Mouse (Mus musculus) naive thymus-derived CD4-positive, alpha-beta T cell, adult 2 months (primary cell): ENCODE measurements around the gene Tmem202.

Experiments
- DNase-seq: peaks from one replicate; pipeline ENCODE4 v3.0.0-alpha.2; 2011; ENCODE audit warnings: low read depth

Tmem202 gene

GRCm38 (mm10) chr9:59533422-59533821 lies 6.2 kb downstream of the Tmem202 start:
- no peak for DNase-seq

- DNase-seq: no peak
These were observed 8.0 kb downstream of the Tmem202 start for GRCm38 (mm10) chr9:59531645-59532044.

DNA sequence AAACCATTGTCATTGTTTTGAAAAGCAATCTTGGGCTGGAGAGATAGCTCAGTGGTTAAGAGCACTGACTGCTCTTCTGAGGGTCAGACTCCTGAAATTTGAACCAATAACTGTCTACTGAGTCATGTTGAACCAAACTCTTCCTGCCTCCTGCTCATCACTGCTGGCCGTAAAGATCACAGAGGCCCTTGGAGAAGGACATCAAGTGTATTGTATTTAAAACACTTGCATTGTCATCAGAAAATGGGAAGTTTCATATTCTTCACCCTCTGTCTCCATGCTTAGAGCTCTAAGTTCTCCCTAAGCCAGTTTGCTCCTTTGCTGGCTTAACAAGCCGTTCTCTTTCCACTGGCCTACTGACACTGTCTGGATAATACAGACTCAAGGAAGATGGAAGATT lies 11.4 kb downstream of the Tmem202 start:
- DNase-seq: no peak

GRCm38 (mm10) chr9:59527580-59527979 lies 12.1 kb downstream of the Tmem202 start:
- DNase-seq: no peak

DNA sequence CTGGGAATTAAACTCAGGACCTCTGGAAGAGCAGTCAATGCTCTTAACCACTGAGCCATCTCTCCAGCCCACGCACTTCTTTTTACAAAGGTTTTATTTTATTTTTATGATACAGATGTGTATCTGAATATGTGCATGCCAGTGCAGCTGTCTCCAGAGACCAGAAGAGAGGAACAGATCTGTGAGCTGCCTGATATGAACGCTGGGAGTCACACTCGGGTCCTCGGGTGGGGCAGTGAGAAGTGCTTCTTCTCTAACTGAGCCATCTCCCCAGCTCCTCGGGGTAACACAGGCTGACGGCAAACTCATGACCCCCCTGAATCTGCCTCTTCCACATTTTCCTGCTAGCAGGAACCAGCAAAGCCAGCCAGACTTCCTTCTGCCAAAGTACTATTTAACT lies 12.9 kb downstream of the Tmem202 start:
- DNase-seq: no peak

- DNase-seq: no peak
These were observed 16.7 kb downstream of the Tmem202 start for GRCm38 (mm10) chr9:59522906-59523305.

- DNase-seq: no peak
These were observed 20.3 kb downstream of the Tmem202 start for GRCm38 (mm10) chr9:59519396-59519795.

DNA sequence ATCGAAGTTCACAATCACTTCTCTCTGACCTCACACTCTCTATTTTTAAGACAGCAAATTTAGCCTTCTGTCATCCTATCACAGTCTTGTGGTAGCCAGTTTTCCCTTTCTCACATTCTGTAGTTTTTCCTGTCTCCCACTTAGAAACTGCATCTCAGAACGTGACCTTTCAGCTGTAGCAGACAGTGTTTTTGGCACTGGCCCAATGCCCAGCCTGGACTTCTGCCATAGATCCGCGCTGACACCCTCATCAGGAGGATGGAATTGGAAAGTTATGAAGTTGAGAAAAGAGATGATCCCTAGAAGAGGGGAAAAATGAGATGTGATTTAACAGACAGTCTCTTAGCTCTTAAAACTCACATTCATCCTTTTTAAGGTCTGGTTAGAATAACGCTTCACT lies 20.7 kb downstream of the Tmem202 start:
- no peak for DNase-seq

GRCm38 (mm10) chr9:59517127-59517526 lies 22.5 kb downstream of the Tmem202 start:
- no peak for DNase-seq

- DNase-seq: no peak
These were observed 24.6 kb downstream of the Tmem202 start for GRCm38 (mm10) chr9:59515069-59515468.

- DNase-seq: no peak
These were observed 27.3 kb downstream of the Tmem202 start for GRCm38 (mm10) chr9:59512381-59512780.

DNA sequence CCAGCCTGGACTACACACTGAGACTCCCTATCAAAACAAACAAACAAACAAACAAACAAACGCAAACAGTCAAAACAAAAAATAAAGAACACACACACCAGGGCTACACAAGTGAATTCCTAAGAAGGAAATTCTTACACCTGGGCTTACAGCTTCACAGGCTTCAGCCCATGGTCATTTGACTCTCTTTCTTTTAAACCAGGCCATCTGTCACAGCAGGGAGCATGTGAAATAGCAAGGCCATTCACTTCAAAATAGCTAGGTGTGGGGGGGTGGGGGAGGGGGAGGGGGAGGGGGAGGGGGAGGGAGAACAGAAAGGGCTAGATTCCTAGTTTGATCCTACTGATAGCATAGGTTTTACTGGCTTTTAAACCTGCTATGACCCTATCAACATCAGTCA lies 31.5 kb downstream of the Tmem202 start:
- no peak for DNase-seq

DNA sequence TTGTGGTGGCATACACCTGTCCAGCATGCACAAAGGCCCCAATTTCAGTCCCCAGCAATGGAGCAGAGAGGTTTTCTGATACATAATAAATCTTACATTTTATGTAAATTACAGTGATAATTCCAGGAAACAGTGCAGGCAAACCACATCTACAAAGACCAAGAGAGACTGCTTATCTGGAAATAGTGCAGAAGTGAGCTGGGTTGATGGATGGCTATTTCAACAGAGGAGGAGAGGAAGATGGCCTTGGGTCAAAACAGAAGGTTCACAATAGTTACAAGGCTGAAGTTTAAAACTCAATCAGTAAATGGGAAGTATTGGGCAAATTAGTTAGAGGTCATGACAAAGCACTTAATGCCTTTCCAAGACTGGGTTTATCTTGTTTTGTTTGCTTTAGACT lies 52.3 kb downstream of the Tmem202 start:
- no peak for DNase-seq

DNA sequence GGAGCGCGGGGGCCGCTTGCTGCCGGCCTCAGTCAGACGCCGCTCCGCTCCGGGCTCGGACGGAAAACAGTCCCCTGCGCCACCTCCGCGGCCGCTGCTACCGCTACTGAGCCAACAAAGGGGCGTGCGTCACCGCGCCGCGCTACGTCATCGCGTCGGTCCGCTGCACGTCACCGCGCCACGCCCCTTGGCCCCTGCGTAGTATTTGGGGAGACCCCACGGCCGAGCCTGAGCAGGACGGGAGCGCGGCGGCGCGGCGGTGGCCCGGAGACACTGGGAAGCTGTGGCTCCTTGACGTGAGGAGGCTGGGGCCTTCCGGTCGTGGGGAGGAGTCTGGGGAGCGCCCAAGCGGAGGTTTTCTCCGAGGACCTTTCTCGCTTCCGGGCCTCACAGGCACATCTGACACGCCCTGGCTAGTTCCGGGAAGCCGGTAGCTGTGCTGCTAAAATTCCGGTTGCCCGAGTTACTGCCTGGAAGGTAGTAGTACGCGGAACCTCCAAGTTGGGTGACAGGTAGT lies 53.0 kb downstream of the Tmem202 start, which contains the start of gene Arih1:
Arih1 (minus strand) TSS at position 70 of the 517 bp plus-strand sequence.
- DNase-seq: peak; percentile 99

DNA sequence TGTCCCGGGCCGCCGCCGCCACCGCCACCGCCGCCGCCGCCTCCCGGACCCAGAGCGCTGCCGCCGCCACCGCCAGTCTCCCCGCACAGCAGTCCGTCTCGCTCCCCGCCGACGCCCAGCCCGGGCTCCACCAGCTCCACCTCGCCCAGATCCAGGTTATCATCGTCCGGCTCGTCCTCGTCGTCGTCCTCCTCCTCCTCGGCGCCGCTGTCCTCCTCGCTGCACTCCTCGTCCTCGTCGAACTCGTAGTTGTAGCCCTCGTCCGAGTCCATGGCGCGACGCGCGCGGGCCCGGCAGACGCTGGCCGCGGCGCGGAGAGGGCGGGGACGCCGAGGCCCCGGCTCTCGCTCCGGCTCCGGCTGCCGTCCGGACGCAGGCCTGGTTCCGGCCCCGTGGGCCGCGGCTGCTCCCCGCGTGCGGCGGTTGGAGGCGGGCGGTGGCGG lies 53.5 kb downstream of the Tmem202 start:
- no peak for DNase-seq

GRCm38 (mm10) chr9:59485511-59486075 lies 54.1 kb downstream of the Tmem202 start:
- DNase-seq: peak; percentile 73

DNA sequence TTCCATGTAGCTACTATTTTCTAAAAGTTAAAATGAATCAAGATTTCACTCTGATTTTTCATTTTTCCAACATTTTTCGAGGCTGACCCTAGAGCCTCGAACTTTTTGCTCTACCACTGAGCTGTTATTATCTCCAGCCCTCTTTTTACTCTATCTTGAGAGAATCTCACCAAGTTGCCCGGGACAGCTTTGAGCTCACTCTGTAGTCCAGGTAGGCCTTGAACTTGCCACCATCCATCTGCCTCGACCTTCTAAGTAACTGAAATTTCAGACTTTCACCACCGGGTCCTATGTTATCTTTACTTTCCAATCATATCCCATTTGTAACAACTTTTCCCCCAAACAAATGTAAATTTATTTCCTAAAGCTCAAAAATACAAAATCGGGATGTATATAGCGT lies 54.9 kb downstream of the Tmem202 start:
- DNase-seq: no peak

GRCm38 (mm10) chr9:59482419-59482818 lies 57.2 kb downstream of the Tmem202 start:
- peak; percentile 77 for DNase-seq

DNA sequence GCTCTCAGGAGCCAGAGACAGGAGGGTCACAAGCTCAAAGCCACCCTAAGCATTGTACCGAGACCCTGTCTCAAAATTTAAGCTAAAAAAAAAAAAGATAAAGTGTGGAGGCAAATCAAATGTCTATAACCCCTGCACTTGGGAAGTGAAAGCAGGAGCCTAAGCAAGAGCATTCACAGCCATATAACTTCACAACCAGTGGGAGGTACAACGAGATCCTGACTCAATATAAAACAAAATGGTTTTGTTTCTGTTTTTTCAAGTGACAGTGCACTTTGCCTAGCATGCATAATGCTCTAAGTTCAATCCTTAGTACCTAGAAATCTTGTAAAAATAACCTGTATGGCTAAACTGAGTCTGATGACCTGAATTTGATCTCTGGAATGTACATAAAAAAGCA lies 63.0 kb downstream of the Tmem202 start:
- DNase-seq: no peak

DNA sequence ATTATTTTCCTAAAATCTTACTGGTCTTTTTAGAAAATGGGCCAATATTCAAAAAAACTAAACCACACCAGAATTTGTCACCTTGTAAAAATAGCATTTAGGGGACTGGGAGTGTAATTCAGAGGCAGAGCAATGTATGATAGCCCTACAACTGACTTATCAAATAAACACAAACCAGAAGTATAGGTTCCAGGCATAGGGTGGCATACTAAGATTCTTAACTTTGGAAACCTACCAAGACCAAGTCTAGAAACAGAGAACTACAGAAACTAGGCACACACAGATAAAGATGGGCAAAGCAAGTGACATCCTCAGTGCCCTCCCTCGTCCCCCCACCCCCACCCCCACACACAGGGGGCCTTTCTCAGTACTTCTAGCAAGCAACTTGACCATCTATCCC lies 64.8 kb downstream of the Tmem202 start:
- DNase-seq: no peak

- DNase-seq: no peak
These were observed 66.5 kb downstream of the Tmem202 start for GRCm38 (mm10) chr9:59473171-59473570.

DNA sequence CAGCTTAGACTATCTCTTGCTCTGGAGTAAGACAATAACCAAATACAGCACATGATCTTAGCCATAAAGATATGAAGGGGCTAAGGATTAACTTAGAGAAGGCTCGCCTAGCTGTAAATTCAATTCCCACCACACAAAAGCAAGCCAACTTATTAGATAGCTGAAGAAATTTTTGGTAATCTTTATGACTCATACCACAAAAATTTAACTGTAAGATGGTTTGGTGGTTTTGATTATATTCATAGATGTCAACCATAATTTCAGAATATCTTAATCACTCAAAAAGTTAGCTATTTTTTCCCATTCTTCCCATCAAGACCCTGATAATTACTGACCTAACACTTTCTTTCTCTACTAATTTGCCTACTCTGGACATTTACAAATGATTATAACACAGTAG lies 70.2 kb downstream of the Tmem202 start:
- DNase-seq: no peak
